ENCODE assay signal across 13 mouse cellular contexts in genomic region chr8:70469938-70470337, GRCm38 (mm10). TPM values are rescaled to one million over a fixed set of nuclear protein-coding genes. Genes with fewer than 3 reads are reported as not detected.
A peak's percentile ranks its signal among the peaks of the same experiment; 100 is the strongest.
DNase-seq lines count a peak whose midpoint lies in the region; ATAC-seq lines count a peak whose summit lies in the region.
"Had no signal": no experiment of that assay in that cellular context is flagged by ENCODE, and none has a peak within 500 bp of the region (broad histone marks: within the 10 kb centered on the region; RNA-seq: fewer than 3 reads in every experiment).

No protein-coding gene starts in this region.

- peak overlapping the region; percentile 44 for H3K4me2 ChIP-seq in heart, embryonic 12.5 days
- H3K4me2 ChIP-seq in midbrain, embryonic 14.5 days (ENCODE audit: low read length): no peak overlapping the region
- H3K4me2 ChIP-seq in intestine, embryonic 16.5 days (ENCODE audit: low read depth, low read length): no peak overlapping the region
- no peak overlapping the region for H3K4me2 ChIP-seq in neural tube, embryonic 15.5 days
- H3K4me2 ChIP-seq in forebrain, embryonic 16.5 days (ENCODE audit: low read length): no peak overlapping the region

- WGBS in heart, embryonic 12.5 days: 26% methylated on average over 2 of the region's 2 CpGs
- 69% methylated on average over 2 of the region's 2 CpGs for WGBS in midbrain, embryonic 10.5 days
- WGBS in midbrain, embryonic 14.5 days: 62% methylated on average over 2 of the region's 2 CpGs
- WGBS in intestine, embryonic 16.5 days: 59% methylated on average over 2 of the region's 2 CpGs
- 58% methylated on average over 2 of the region's 2 CpGs for WGBS in neural tube, embryonic 15.5 days
- WGBS in forebrain, embryonic 16.5 days: 54% methylated on average over 2 of the region's 2 CpGs

- H3K4me3 ChIP-seq in heart, embryonic 12.5 days: no peak overlapping the region
- 0 out of 2 replicates have a peak overlapping the region, but pooled peaks have one; percentile 1 for H3K4me3 ChIP-seq in midbrain, embryonic 10.5 days
- no peak overlapping the region for H3K4me3 ChIP-seq in midbrain, embryonic 14.5 days (replicated peaks; ENCODE audit: low read depth, low read length)
- H3K4me3 ChIP-seq in intestine, embryonic 16.5 days (ENCODE audit: low read length): no peak overlapping the region
- no peak overlapping the region for H3K4me3 ChIP-seq in neural tube, embryonic 15.5 days (replicated peaks)
- no peak overlapping the region for H3K4me3 ChIP-seq in forebrain, embryonic 16.5 days (replicated peaks; ENCODE audit: low read length)

- H3K9ac ChIP-seq in heart, embryonic 12.5 days: peak overlapping the region; percentile 50; the same call in 1 of the 2 replicates
- H3K9ac ChIP-seq in midbrain, embryonic 14.5 days (replicated peaks; ENCODE audit: low read length): no peak overlapping the region
- H3K9ac ChIP-seq in intestine, embryonic 16.5 days (ENCODE audit: low read depth, low read length): no peak overlapping the region; the same call in 1 of the 2 replicates
- no peak overlapping the region for H3K9ac ChIP-seq in neural tube, embryonic 15.5 days (replicated peaks)
- H3K9ac ChIP-seq in forebrain, embryonic 16.5 days (replicated peaks; ENCODE audit: low read depth, low read length): no peak overlapping the region

- no peak for ATAC-seq in heart, embryonic 12.5 days (ENCODE audit: insufficient number of reproducible peaks, low FRiP score)
- ATAC-seq in midbrain, embryonic 14.5 days (ENCODE audit: low FRiP score, low TSS enrichment): no peak
- ATAC-seq in intestine, embryonic 16.5 days: peak; percentile 8; the same call in 1 of the 2 replicates
- no peak; the same call in 1 of the 2 replicates for ATAC-seq in neural tube, embryonic 15.5 days (ENCODE audit: low FRiP score)
- no peak for ATAC-seq in forebrain, embryonic 16.5 days

- peak overlapping the region; percentile 67 for H3K27ac ChIP-seq in heart, embryonic 12.5 days (ENCODE audit: poor library complexity, severe bottlenecking)
- H3K27ac ChIP-seq in midbrain, embryonic 10.5 days (replicated peaks): 0 out of 2 replicates have a peak overlapping the region, but pooled peaks have one; percentile 42
- no peak overlapping the region for H3K27ac ChIP-seq in midbrain, embryonic 14.5 days (replicated peaks; ENCODE audit: low read depth, low read length)
- H3K27ac ChIP-seq in intestine, embryonic 16.5 days (ENCODE audit: low read length): peak overlapping the region; percentile 59; the same call in 1 of the 2 replicates
- H3K27ac ChIP-seq in neural tube, embryonic 15.5 days (replicated peaks): 0 out of 2 replicates have a peak overlapping the region, but pooled peaks have one; percentile 37
- H3K27ac ChIP-seq in forebrain, embryonic 16.5 days (ENCODE audit: low read length): no peak overlapping the region

- peaks cover 51% of the 10 kb centered on the region for H3K4me1 ChIP-seq in heart, embryonic 12.5 days (replicated peaks)
- H3K4me1 ChIP-seq in midbrain, embryonic 10.5 days: peaks cover 35% of the 10 kb centered on the region
- no peaks in the 10 kb centered on the region for H3K4me1 ChIP-seq in midbrain, embryonic 14.5 days (ENCODE audit: control insufficient read depth, insufficient read depth, low read length)
- H3K4me1 ChIP-seq in intestine, embryonic 16.5 days (ENCODE audit: control insufficient read depth, insufficient read depth, low read length): peaks cover 29% of the 10 kb centered on the region
- peaks cover 39% of the 10 kb centered on the region for H3K4me1 ChIP-seq in neural tube, embryonic 15.5 days
- no peaks in the 10 kb centered on the region for H3K4me1 ChIP-seq in forebrain, embryonic 16.5 days (replicated peaks; ENCODE audit: control insufficient read depth, insufficient read depth, low read length)

- no peaks in the 10 kb centered on the region for H3K9me3 ChIP-seq in heart, embryonic 12.5 days (replicated peaks)
- H3K9me3 ChIP-seq in midbrain, embryonic 10.5 days (replicated peaks): no peaks in the 10 kb centered on the region
- H3K9me3 ChIP-seq in midbrain, embryonic 14.5 days (ENCODE audit: control insufficient read depth, low read length): no peaks in the 10 kb centered on the region
- no peaks in the 10 kb centered on the region for H3K9me3 ChIP-seq in intestine, embryonic 16.5 days (ENCODE audit: control insufficient read depth, low read length)
- no peaks in the 10 kb centered on the region for H3K9me3 ChIP-seq in neural tube, embryonic 15.5 days (replicated peaks)
- H3K9me3 ChIP-seq in forebrain, embryonic 16.5 days (ENCODE audit: control insufficient read depth, low read length): no peaks in the 10 kb centered on the region

- H3K36me3 ChIP-seq in heart, embryonic 12.5 days: peaks cover 10% of the 10 kb centered on the region; the same call in 1 of the 2 replicates
- H3K36me3 ChIP-seq in midbrain, embryonic 10.5 days: peaks cover 17% of the 10 kb centered on the region
- H3K36me3 ChIP-seq in midbrain, embryonic 14.5 days (ENCODE audit: control insufficient read depth, insufficient read depth, low read length): peaks cover 4% of the 10 kb centered on the region; the same call in 1 of the 2 replicates
- H3K36me3 ChIP-seq in intestine, embryonic 16.5 days (ENCODE audit: control insufficient read depth, insufficient read depth, low read length): peaks cover 4% of the 10 kb centered on the region
- H3K36me3 ChIP-seq in neural tube, embryonic 15.5 days: no peaks in the 10 kb centered on the region
- H3K36me3 ChIP-seq in forebrain, embryonic 16.5 days (ENCODE audit: control insufficient read depth, insufficient read depth): no peaks in the 10 kb centered on the region

- H3K27me3 ChIP-seq in heart, embryonic 12.5 days (replicated peaks): no peaks in the 10 kb centered on the region
- H3K27me3 ChIP-seq in midbrain, embryonic 10.5 days (ENCODE audit: low read depth, poor library complexity, severe bottlenecking): no peaks in the 10 kb centered on the region
- no peaks in the 10 kb centered on the region for H3K27me3 ChIP-seq in midbrain, embryonic 14.5 days (ENCODE audit: control insufficient read depth, insufficient read depth, low read length)
- H3K27me3 ChIP-seq in intestine, embryonic 16.5 days (replicated peaks; ENCODE audit: control insufficient read depth, insufficient read depth, low read length): no peaks in the 10 kb centered on the region
- H3K27me3 ChIP-seq in neural tube, embryonic 15.5 days (replicated peaks): no peaks in the 10 kb centered on the region
- no peaks in the 10 kb centered on the region for H3K27me3 ChIP-seq in forebrain, embryonic 16.5 days (replicated peaks; ENCODE audit: control insufficient read depth, insufficient read depth, low read length)

- no peak for DNase-seq in heart, adult 11 months
- no peak for DNase-seq in midbrain, embryonic 10.5 days (ENCODE audit: low spot score)
- DNase-seq in midbrain, embryonic 14.5 days: no peak
- DNase-seq: cerebellum, adult 9-11 months; kidney, adult 9 months; left cerebral cortex, postnatal 4 days; right cerebral cortex, postnatal 14 days; thymus, postnatal 25 days had no signal

RNA-seq across cellular contexts. Expression of gene Klhl26, which starts 6.8 kb away (rescaled TPM):
- 12.6 and 14.0 TPM in 2 replicates for polyA plus RNA-seq in heart, embryonic 12.5 days (2016; fragmentation: Nextera tagmentation; extraction: Ambion mirVana)
- polyA plus RNA-seq in midbrain, embryonic 10.5 days (2016; fragmentation: Nextera tagmentation; extraction: Ambion mirVana): 16.9 and 20.7 TPM in 2 replicates
- 24.2 and 27.2 TPM in 2 replicates for polyA plus RNA-seq in midbrain, embryonic 14.5 days (2014; fragmentation: Nextera tagmentation; extraction: Ambion mirVana)
- polyA plus RNA-seq in intestine, embryonic 16.5 days (2015; fragmentation: Nextera tagmentation; extraction: Ambion mirVana): 21.2 and 21.5 TPM in 2 replicates
- 33.3 and 35.0 TPM in 2 replicates for polyA plus RNA-seq in neural tube, embryonic 15.5 days (2015; fragmentation: Nextera tagmentation; extraction: Ambion mirVana)
- polyA plus RNA-seq in forebrain, embryonic 16.5 days (2015; fragmentation: Nextera tagmentation; extraction: Ambion mirVana): 23.1 and 26.2 TPM in 2 replicates

RNA-seq across cellular contexts. Expression of gene Tmem59l, which starts 17.2 kb away (rescaled TPM):
- polyA plus RNA-seq in heart, embryonic 12.5 days (2016; fragmentation: Nextera tagmentation; extraction: Ambion mirVana): 0.22 and 0.33 TPM in 2 replicates
- polyA plus RNA-seq in midbrain, embryonic 10.5 days (2016; fragmentation: Nextera tagmentation; extraction: Ambion mirVana): 7.9 and 8.3 TPM in 2 replicates
- polyA plus RNA-seq in midbrain, embryonic 14.5 days (2014; fragmentation: Nextera tagmentation; extraction: Ambion mirVana): 104 and 143 TPM in 2 replicates
- 2.9 and 3.3 TPM in 2 replicates for polyA plus RNA-seq in intestine, embryonic 16.5 days (2015; fragmentation: Nextera tagmentation; extraction: Ambion mirVana)
- polyA plus RNA-seq in neural tube, embryonic 15.5 days (2015; fragmentation: Nextera tagmentation; extraction: Ambion mirVana): 153 and 188 TPM in 2 replicates
- 74.9 and 90.8 TPM in 2 replicates for polyA plus RNA-seq in forebrain, embryonic 16.5 days (2015; fragmentation: Nextera tagmentation; extraction: Ambion mirVana)
- polyA plus RNA-seq: heart, postnatal 0 days had no signal

RNA-seq across cellular contexts. Expression of gene Crlf1, which starts 23.0 kb away (rescaled TPM):
- polyA plus RNA-seq in heart, embryonic 12.5 days (2016; fragmentation: Nextera tagmentation; extraction: Ambion mirVana): 1.00 and 1.8 TPM in 2 replicates
- 0.42 and 2.3 TPM in 2 replicates for polyA plus RNA-seq in midbrain, embryonic 10.5 days (2016; fragmentation: Nextera tagmentation; extraction: Ambion mirVana)
- polyA plus RNA-seq in midbrain, embryonic 14.5 days (2014; fragmentation: Nextera tagmentation; extraction: Ambion mirVana): 2.1 and 3.0 TPM in 2 replicates
- polyA plus RNA-seq in intestine, embryonic 16.5 days (2015; fragmentation: Nextera tagmentation; extraction: Ambion mirVana): 1.6 and 1.7 TPM in 2 replicates
- polyA plus RNA-seq in neural tube, embryonic 15.5 days (2015; fragmentation: Nextera tagmentation; extraction: Ambion mirVana): 7.9 and 8.7 TPM in 2 replicates
- 6.1 and 8.2 TPM in 2 replicates for polyA plus RNA-seq in forebrain, embryonic 16.5 days (2015; fragmentation: Nextera tagmentation; extraction: Ambion mirVana)

RNA-seq across cellular contexts. Expression of gene Crtc1, which starts 30.6 kb away (rescaled TPM):
- 14.9 and 15.0 TPM in 2 replicates for polyA plus RNA-seq in heart, embryonic 12.5 days (2016; fragmentation: Nextera tagmentation; extraction: Ambion mirVana)
- polyA plus RNA-seq in midbrain, embryonic 10.5 days (2016; fragmentation: Nextera tagmentation; extraction: Ambion mirVana): 12.9 and 16.5 TPM in 2 replicates
- 43.9 and 51.7 TPM in 2 replicates for polyA plus RNA-seq in midbrain, embryonic 14.5 days (2014; fragmentation: Nextera tagmentation; extraction: Ambion mirVana)
- polyA plus RNA-seq in intestine, embryonic 16.5 days (2015; fragmentation: Nextera tagmentation; extraction: Ambion mirVana): 12.9 and 16.4 TPM in 2 replicates
- polyA plus RNA-seq in neural tube, embryonic 15.5 days (2015; fragmentation: Nextera tagmentation; extraction: Ambion mirVana): 44.9 and 45.6 TPM in 2 replicates
- 41.1 and 51.0 TPM in 2 replicates for polyA plus RNA-seq in forebrain, embryonic 16.5 days (2015; fragmentation: Nextera tagmentation; extraction: Ambion mirVana)

RNA-seq across cellular contexts. Expression of gene Rex1bd, which starts 36.6 kb away (rescaled TPM):
- polyA plus RNA-seq in heart, embryonic 12.5 days (2016; fragmentation: Nextera tagmentation; extraction: Ambion mirVana): 115 TPM in 2 replicates
- 138 and 140 TPM in 2 replicates for polyA plus RNA-seq in midbrain, embryonic 10.5 days (2016; fragmentation: Nextera tagmentation; extraction: Ambion mirVana)
- polyA plus RNA-seq in midbrain, embryonic 14.5 days (2014; fragmentation: Nextera tagmentation; extraction: Ambion mirVana): 152 and 190 TPM in 2 replicates
- 130 and 137 TPM in 2 replicates for polyA plus RNA-seq in intestine, embryonic 16.5 days (2015; fragmentation: Nextera tagmentation; extraction: Ambion mirVana)
- polyA plus RNA-seq in neural tube, embryonic 15.5 days (2015; fragmentation: Nextera tagmentation; extraction: Ambion mirVana): 165 and 181 TPM in 2 replicates
- 149 and 157 TPM in 2 replicates for polyA plus RNA-seq in forebrain, embryonic 16.5 days (2015; fragmentation: Nextera tagmentation; extraction: Ambion mirVana)

Comparison
In these comparisons a context has a peak if more than half of its experiments do, and no peak if none do; other contexts are left out.
1. H3K27ac ChIP-seq: peak in heart, embryonic 12.5 days (single experiment), midbrain, embryonic 10.5 days (single experiment), intestine, embryonic 16.5 days (single experiment) and neural tube, embryonic 15.5 days (single experiment); none in midbrain, embryonic 14.5 days (single experiment) and forebrain, embryonic 16.5 days (single experiment).